8 mouse cellular contexts compared by ENCODE assay signal in the genomic region with DNA sequence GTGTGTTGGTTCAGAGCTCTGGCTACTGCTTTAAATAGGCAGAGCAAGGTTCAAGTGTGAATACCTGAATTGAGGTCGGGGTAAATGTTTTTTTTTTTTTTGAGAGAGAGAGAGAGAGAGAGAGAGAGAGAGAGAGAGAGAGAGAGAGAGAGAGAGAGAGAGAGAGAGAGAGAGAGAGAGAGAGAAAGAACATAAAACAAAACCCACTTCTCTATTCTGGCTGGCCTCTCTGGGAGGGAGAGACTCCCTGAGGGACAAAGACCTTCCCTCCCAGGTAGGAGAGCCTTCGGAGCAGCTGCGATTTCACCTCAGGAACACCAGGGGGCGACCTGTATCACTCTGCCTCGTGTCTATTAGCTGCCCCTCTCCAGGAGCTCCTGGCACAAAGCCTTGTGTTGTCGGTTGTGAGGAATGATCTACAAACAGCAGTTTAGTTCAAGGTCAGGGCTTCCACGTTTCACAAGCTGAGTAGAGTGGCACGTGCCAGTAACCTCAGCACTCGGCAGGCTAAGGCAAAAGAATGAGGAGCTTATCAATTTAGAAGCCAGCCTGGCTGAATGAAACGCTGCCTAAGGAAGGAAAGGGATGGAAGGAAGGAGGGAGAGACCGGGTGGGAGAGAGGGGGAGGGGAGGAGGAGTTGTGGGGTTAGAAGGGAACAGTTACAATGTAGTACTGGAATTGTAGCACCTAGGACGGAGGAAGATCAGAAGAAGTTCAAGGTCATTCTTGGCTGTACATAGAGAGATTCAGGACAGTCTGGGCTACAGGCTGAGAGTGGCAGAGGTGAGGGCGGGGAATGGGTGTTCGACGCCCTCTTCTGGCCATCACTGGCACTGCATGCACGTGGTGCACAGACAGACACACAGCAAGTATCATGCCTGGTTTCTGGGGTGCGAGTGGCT. TPM values are rescaled to one million over a fixed set of nuclear protein-coding genes. Genes with fewer than 3 reads are reported as not detected.
DNase-seq lines count a peak whose midpoint lies in the region; ATAC-seq and TF ChIP-seq lines count a peak whose summit lies in the region.

No protein-coding gene starts in this region.

- H3K27me3 ChIP-seq in embryonic facial prominence, embryonic 15.5 days, result no peaks in the 10 kb centered on the region
- no peaks in the 10 kb centered on the region for H3K27me3 ChIP-seq in heart, embryonic 11.5 days (ENCODE audit: control insufficient read depth, insufficient read depth, low read length)
- H3K27me3 ChIP-seq in kidney, embryonic 15.5 days, result 0 out of 2 replicates have a peak, but pooled peaks cover 3% of the 10 kb centered on the region
- H3K27me3 ChIP-seq in liver, adult 2 months (ENCODE audit: control insufficient read depth, insufficient read depth, low read length), result no peaks in the 10 kb centered on the region
- H3K27me3 ChIP-seq in myocyte (ENCODE audit: control insufficient read depth, insufficient read depth, insufficient read length), result no peaks in the 10 kb centered on the region

- no peak overlapping the region for H3K9ac ChIP-seq in embryonic facial prominence, embryonic 15.5 days
- peak overlapping the region; percentile 36; the same call in 1 of the 2 replicates for H3K9ac ChIP-seq in heart, embryonic 11.5 days (ENCODE audit: low read depth, low read length)
- H3K9ac ChIP-seq in kidney, embryonic 15.5 days, result no peak overlapping the region
- H3K9ac ChIP-seq in liver, adult 2 months (ENCODE audit: low read depth, low read length), result no peak overlapping the region

- peak; percentile 54 for TF ChIP-seq CTCF in bone marrow macrophage, adult 2 months (IDR thresholded peaks at IDR 0.05; ENCODE audit: low read depth, low read length)
- TF ChIP-seq CTCF in liver, adult 2 months (IDR thresholded peaks at IDR 0.05; ENCODE audit: low read depth, low read length), result peak; percentile 97

- no peak for ATAC-seq in embryonic facial prominence, embryonic 15.5 days (ENCODE audit: insufficient number of reproducible peaks, low FRiP score, low TSS enrichment, low read depth)
- peak; percentile 61 for ATAC-seq in heart, embryonic 11.5 days (replicated peaks; ENCODE audit: insufficient number of reproducible peaks, low FRiP score, low TSS enrichment)
- peak; percentile 77 for ATAC-seq in kidney, embryonic 15.5 days (replicated peaks; ENCODE audit: low FRiP score)

- no peaks in the 10 kb centered on the region for H3K79me2 ChIP-seq in liver, adult 2 months (ENCODE audit: control insufficient read depth, insufficient read depth, low read length)
- H3K79me2 ChIP-seq in myocyte (ENCODE audit: control insufficient read depth, insufficient read depth), result no peaks in the 10 kb centered on the region

- TF ChIP-seq POLR2A in bone marrow macrophage, adult 2 months (IDR thresholded peaks at IDR 0.05; ENCODE audit: borderline replicate concordance, low read depth, low read length), result 0 out of 2 replicates have a peak, but pooled peaks have one; percentile 17
- no peak for TF ChIP-seq POLR2A in liver, adult 2 months (IDR thresholded peaks at IDR 0.05; ENCODE audit: extremely low read depth, insufficient read depth, low read length)
- TF ChIP-seq POLR2A in myocyte (IDR thresholded peaks at IDR 0.05; ENCODE audit: insufficient read length, low read depth), result no peak

- WGBS in embryonic facial prominence, embryonic 15.5 days, result 11% methylated on average over 17 of the region's 17 CpGs
- WGBS in heart, embryonic 11.5 days (ENCODE audit: insufficient replicate concordance), result 11% methylated on average over 17 of the region's 17 CpGs
- WGBS in kidney, embryonic 15.5 days, result 8% methylated on average over 17 of the region's 17 CpGs
- 8% methylated on average over 17 of the region's 17 CpGs for WGBS in liver, adult 2 months

- no peaks in the 10 kb centered on the region for H3K9me3 ChIP-seq in embryonic facial prominence, embryonic 15.5 days (replicated peaks)
- H3K9me3 ChIP-seq in heart, embryonic 11.5 days (replicated peaks; ENCODE audit: control insufficient read depth, low read length), result no peaks in the 10 kb centered on the region
- H3K9me3 ChIP-seq in kidney, embryonic 15.5 days (replicated peaks), result no peaks in the 10 kb centered on the region

- peak overlapping the region; percentile 30 for H3K4me3 ChIP-seq in bone marrow macrophage, adult 2 months (ENCODE audit: insufficient read depth, low read length)
- H3K4me3 ChIP-seq in embryonic facial prominence, embryonic 15.5 days (replicated peaks), result peak overlapping the region; percentile 18; the same call in 1 of the 2 replicates
- H3K4me3 ChIP-seq in heart, embryonic 11.5 days (ENCODE audit: low read depth, low read length), result peak overlapping the region; percentile 25
- 0 out of 2 replicates have a peak overlapping the region, but pooled peaks have one; percentile 8 for H3K4me3 ChIP-seq in kidney, embryonic 15.5 days (replicated peaks)
- no peak overlapping the region for H3K4me3 ChIP-seq in liver, adult 2 months (ENCODE audit: insufficient read depth, low read depth, low read length)
- no peak overlapping the region for H3K4me3 ChIP-seq in myocyte

- no peak overlapping the region for H3K27ac ChIP-seq in bone marrow macrophage, adult 2 months (ENCODE audit: insufficient read depth, low read depth, low read length)
- no peak overlapping the region for H3K27ac ChIP-seq in embryonic facial prominence, embryonic 15.5 days (replicated peaks)
- H3K27ac ChIP-seq in heart, embryonic 11.5 days (ENCODE audit: low read depth, low read length), result peak overlapping the region; percentile 71
- H3K27ac ChIP-seq in kidney, embryonic 15.5 days, result peak overlapping the region; percentile 58; the same call in 1 of the 2 replicates
- H3K27ac ChIP-seq in liver, adult 2 months (replicated peaks; ENCODE audit: insufficient read depth, low read depth, low read length), result peak overlapping the region; percentile 40

- no peaks in the 10 kb centered on the region for H3K36me3 ChIP-seq in embryonic facial prominence, embryonic 15.5 days
- no peaks in the 10 kb centered on the region for H3K36me3 ChIP-seq in heart, embryonic 11.5 days (ENCODE audit: control insufficient read depth, insufficient read depth, low read length)
- H3K36me3 ChIP-seq in kidney, embryonic 15.5 days, result no peaks in the 10 kb centered on the region
- H3K36me3 ChIP-seq in liver, adult 2 months (ENCODE audit: control insufficient read depth, insufficient read depth, low read length), result no peaks in the 10 kb centered on the region
- no peaks in the 10 kb centered on the region for H3K36me3 ChIP-seq in myocyte (ENCODE audit: control insufficient read depth, insufficient read depth)

- H3K4me2 ChIP-seq in embryonic facial prominence, embryonic 15.5 days (replicated peaks), result peak overlapping the region; percentile 39
- H3K4me2 ChIP-seq in heart, embryonic 11.5 days, result peak overlapping the region; percentile 58
- peak overlapping the region; percentile 54 for H3K4me2 ChIP-seq in kidney, embryonic 15.5 days
- H3K4me2 ChIP-seq in myocyte (ENCODE audit: low read depth), result peak overlapping the region; percentile 62

- H3K4me1 ChIP-seq in bone marrow macrophage, adult 2 months (ENCODE audit: control insufficient read depth, insufficient read depth, low read length), result peaks cover 12% of the 10 kb centered on the region
- peaks cover 6% of the 10 kb centered on the region; the same call in 1 of the 2 replicates for H3K4me1 ChIP-seq in embryonic facial prominence, embryonic 15.5 days
- peaks cover 14% of the 10 kb centered on the region for H3K4me1 ChIP-seq in heart, embryonic 11.5 days (ENCODE audit: control insufficient read depth, insufficient read depth, low read length)
- H3K4me1 ChIP-seq in kidney, embryonic 15.5 days, result peaks cover 15% of the 10 kb centered on the region
- H3K4me1 ChIP-seq in liver, adult 2 months (ENCODE audit: control insufficient read depth, insufficient read depth, low read length), result peaks cover 25% of the 10 kb centered on the region

- no peak overlapping the region for H3ac ChIP-seq in myocyte (ENCODE audit: control insufficient read depth, insufficient read length)

- DNase-seq in CD4-positive helper T cell, adult 2 months (ENCODE audit: low read depth, low spot score), result peak; percentile 72
- peak; percentile 99 for DNase-seq in liver, adult 2 months (ENCODE audit: extremely low read depth, low read depth, low spot score)
- peak; percentile 78 to 88 for DNase-seq in spleen, postnatal 4 days (ENCODE audit: low spot score in 2 of 2)

RNA-seq across cellular contexts. Expression of a gene that starts 12.9 kb away (rescaled TPM):
- polyA plus RNA-seq in bone marrow macrophage, adult 2 months (2012; ENCODE audit: insufficient read depth, insufficient read length, missing spikeins), result not detected in 2 replicates
- polyA plus RNA-seq in embryonic facial prominence, embryonic 15.5 days (2015; fragmentation: Nextera tagmentation; extraction: Ambion mirVana), result 1.0 and 1.3 TPM in 2 replicates
- 3.8 and 5.5 TPM in 2 replicates for polyA plus RNA-seq in heart, embryonic 11.5 days (2014; fragmentation: Nextera tagmentation; extraction: Ambion mirVana)
- polyA plus RNA-seq in kidney, embryonic 15.5 days (2015; fragmentation: Nextera tagmentation; extraction: Ambion mirVana), result 1.1 and 2.2 TPM in 2 replicates
- total RNA-seq in liver, adult 2 months (2014; rRNA removed), result not detected in 2 replicates
- not detected in 2 replicates for polyA plus RNA-seq in liver, adult 2 months (2012; rRNA removed)
- not detected for polyA plus RNA-seq in myocyte (2012; fragmentation: generic; extraction: Trizol)

RNA-seq across cellular contexts. Expression of a gene that starts 19.7 kb away (rescaled TPM):
- polyA plus RNA-seq in bone marrow macrophage, adult 2 months (2012; ENCODE audit: insufficient read depth, insufficient read length, missing spikeins), result 1.5 and 1.9 TPM in 2 replicates
- 3.9 and 6.5 TPM in 2 replicates for polyA plus RNA-seq in embryonic facial prominence, embryonic 15.5 days (2015; fragmentation: Nextera tagmentation; extraction: Ambion mirVana)
- polyA plus RNA-seq in heart, embryonic 11.5 days (2014; fragmentation: Nextera tagmentation; extraction: Ambion mirVana), result 3.4 and 3.6 TPM in 2 replicates
- polyA plus RNA-seq in kidney, embryonic 15.5 days (2015; fragmentation: Nextera tagmentation; extraction: Ambion mirVana), result 1.1 and 1.9 TPM in 2 replicates
- 14.7 and 16.2 TPM in 2 replicates for total RNA-seq in liver, adult 2 months (2014; rRNA removed)
- polyA plus RNA-seq in liver, adult 2 months (2012; rRNA removed), result 4.9 and 5.4 TPM in 2 replicates
- 410 TPM for polyA plus RNA-seq in myocyte (2012; fragmentation: generic; extraction: Trizol)

RNA-seq across cellular contexts. Expression of a gene that starts 31.0 kb away (rescaled TPM):
- polyA plus RNA-seq in bone marrow macrophage, adult 2 months (2012; ENCODE audit: insufficient read depth, insufficient read length, missing spikeins), result 55.3 and 57.2 TPM in 2 replicates
- 91.3 and 94.1 TPM in 2 replicates for polyA plus RNA-seq in embryonic facial prominence, embryonic 15.5 days (2015; fragmentation: Nextera tagmentation; extraction: Ambion mirVana)
- 62.6 and 64.5 TPM in 2 replicates for polyA plus RNA-seq in heart, embryonic 11.5 days (2014; fragmentation: Nextera tagmentation; extraction: Ambion mirVana)
- 79.0 and 88.7 TPM in 2 replicates for polyA plus RNA-seq in kidney, embryonic 15.5 days (2015; fragmentation: Nextera tagmentation; extraction: Ambion mirVana)
- total RNA-seq in liver, adult 2 months (2014; rRNA removed), result 43.4 and 47.7 TPM in 2 replicates
- 92.8 and 107 TPM in 2 replicates for polyA plus RNA-seq in liver, adult 2 months (2012; rRNA removed)
- 73.3 TPM for polyA plus RNA-seq in myocyte (2012; fragmentation: generic; extraction: Trizol)

RNA-seq across cellular contexts. Expression of a gene that starts 34.4 kb away (rescaled TPM):
- polyA plus RNA-seq in bone marrow macrophage, adult 2 months (2012; ENCODE audit: insufficient read depth, insufficient read length, missing spikeins), result 0.44 and 0.51 TPM in 2 replicates
- polyA plus RNA-seq in embryonic facial prominence, embryonic 15.5 days (2015; fragmentation: Nextera tagmentation; extraction: Ambion mirVana), result 7.7 and 7.9 TPM in 2 replicates
- 12.9 and 13.9 TPM in 2 replicates for polyA plus RNA-seq in heart, embryonic 11.5 days (2014; fragmentation: Nextera tagmentation; extraction: Ambion mirVana)
- 10.6 and 12.2 TPM in 2 replicates for polyA plus RNA-seq in kidney, embryonic 15.5 days (2015; fragmentation: Nextera tagmentation; extraction: Ambion mirVana)
- total RNA-seq in liver, adult 2 months (2014; rRNA removed), result 0.18 and 0.40 TPM in 2 replicates
- polyA plus RNA-seq in liver, adult 2 months (2012; rRNA removed), result 1.7 and 1.9 TPM in 2 replicates
- polyA plus RNA-seq in myocyte (2012; fragmentation: generic; extraction: Trizol), result 7.8 TPM

RNA-seq across cellular contexts. Expression of a gene that starts 51.3 kb away (rescaled TPM):
- 2.0 and 2.3 TPM in 2 replicates for polyA plus RNA-seq in bone marrow macrophage, adult 2 months (2012; ENCODE audit: insufficient read depth, insufficient read length, missing spikeins)
- 37.5 and 40.1 TPM in 2 replicates for polyA plus RNA-seq in embryonic facial prominence, embryonic 15.5 days (2015; fragmentation: Nextera tagmentation; extraction: Ambion mirVana)
- polyA plus RNA-seq in heart, embryonic 11.5 days (2014; fragmentation: Nextera tagmentation; extraction: Ambion mirVana), result 50.9 and 55.4 TPM in 2 replicates
- 42.4 and 45.7 TPM in 2 replicates for polyA plus RNA-seq in kidney, embryonic 15.5 days (2015; fragmentation: Nextera tagmentation; extraction: Ambion mirVana)
- 0.37 and 0.47 TPM in 2 replicates for total RNA-seq in liver, adult 2 months (2014; rRNA removed)
- polyA plus RNA-seq in liver, adult 2 months (2012; rRNA removed), result 0.40 and 0.44 TPM in 2 replicates
- not detected for polyA plus RNA-seq in myocyte (2012; fragmentation: generic; extraction: Trizol)

Comparison
In these comparisons a context has a peak if more than half of its experiments do, and no peak if none do; other contexts are left out.
1. H3K27ac ChIP-seq: peak in heart, embryonic 11.5 days (single experiment), kidney, embryonic 15.5 days (single experiment) and liver, adult 2 months (single experiment); none in bone marrow macrophage, adult 2 months (single experiment) and embryonic facial prominence, embryonic 15.5 days (single experiment).
2. H3K4me3 ChIP-seq: peak in bone marrow macrophage, adult 2 months (single experiment), embryonic facial prominence, embryonic 15.5 days (single experiment), heart, embryonic 11.5 days (single experiment) and kidney, embryonic 15.5 days (single experiment); none in liver, adult 2 months (single experiment) and myocyte (single experiment).
3. RNA of a gene that starts 19.7 kb away (polyA plus RNA-seq): 410 TPM in myocyte (single experiment); 3.9 to 6.5 TPM in embryonic facial prominence, embryonic 15.5 days, 4.9 to 5.4 TPM in liver, adult 2 months, 3.4 to 3.6 TPM in heart, embryonic 11.5 days, 1.1 to 1.9 TPM in kidney, embryonic 15.5 days and 1.5 to 1.9 TPM in bone marrow macrophage, adult 2 months; every median in the first group is over 10 times any median in the second.
4. Peak in every context shown above with its lines, with median percentiles within 50 percentile points of each other: DNase-seq and H3K4me2 ChIP-seq.